ENCODE assay signal across 7 mouse cellular contexts in genomic region chr11:87578963-87579601, GRCm38 (mm10). TPM values are rescaled to one million over a fixed set of nuclear protein-coding genes. Genes with fewer than 3 reads are reported as not detected.
DNase-seq lines count a peak whose midpoint lies in the region; ATAC-seq and TF ChIP-seq lines count a peak whose summit lies in the region.

No protein-coding gene starts in this region.

- ATAC-seq in heart, embryonic 11.5 days (replicated peaks; ENCODE audit: insufficient number of reproducible peaks, low FRiP score, low TSS enrichment) = 0 out of 2 replicates have a peak, but pooled peaks have one; percentile 18
- peak; percentile 31 for ATAC-seq in kidney, embryonic 15.5 days (replicated peaks; ENCODE audit: low FRiP score)

- H3K9me3 ChIP-seq in heart, embryonic 11.5 days (replicated peaks; ENCODE audit: control insufficient read depth, low read length) = no peaks in the 10 kb centered on the region
- H3K9me3 ChIP-seq in kidney, embryonic 15.5 days (replicated peaks) = no peaks in the 10 kb centered on the region

- WGBS in bone marrow, adult 2 months = 12% methylated on average over 10 of the region's 10 CpGs
- WGBS in heart, embryonic 11.5 days (ENCODE audit: insufficient replicate concordance) = 16% methylated on average over 10 of the region's 10 CpGs
- 17% methylated on average over 10 of the region's 10 CpGs for WGBS in kidney, embryonic 15.5 days

- H3K4me2 ChIP-seq in heart, embryonic 11.5 days = peak overlapping the region; percentile 76
- peak overlapping the region; percentile 96 for H3K4me2 ChIP-seq in kidney, embryonic 15.5 days

- peak overlapping the region; percentile 62 for H3K4me3 ChIP-seq in bone marrow, adult 2 months (replicated peaks; ENCODE audit: control insufficient read depth, low read depth, low read length)
- H3K4me3 ChIP-seq in heart, embryonic 11.5 days (ENCODE audit: low read depth, low read length) = peak overlapping the region; percentile 49
- H3K4me3 ChIP-seq in kidney, embryonic 15.5 days (replicated peaks) = peak overlapping the region; percentile 66

- TF ChIP-seq CTCF in bone marrow, adult 2 months (IDR thresholded peaks at IDR 0.05; ENCODE audit: control insufficient read depth, insufficient read depth, low read length) = no peak

- H3K9ac ChIP-seq in heart, embryonic 11.5 days (ENCODE audit: low read depth, low read length) = peak overlapping the region; percentile 70; the same call in 1 of the 2 replicates
- peak overlapping the region; percentile 68 for H3K9ac ChIP-seq in kidney, embryonic 15.5 days

- no peaks in the 10 kb centered on the region; the same call in 1 of the 2 replicates for H3K4me1 ChIP-seq in bone marrow, adult 2 months (ENCODE audit: control insufficient read depth, insufficient read depth, low read length)
- peaks cover 31% of the 10 kb centered on the region for H3K4me1 ChIP-seq in heart, embryonic 11.5 days (ENCODE audit: control insufficient read depth, insufficient read depth, low read length)
- peaks cover 50% of the 10 kb centered on the region for H3K4me1 ChIP-seq in kidney, embryonic 15.5 days

- peak; percentile 87 for DNase-seq in cerebellum, adult 9-11 months
- peak; percentile 75 for DNase-seq in lung, postnatal 10 days
- peak; percentile 14 for DNase-seq in thymus, postnatal 14 days
- no peak for DNase-seq in spleen, adult 18-20 months

- no peak for TF ChIP-seq POLR2A in bone marrow, adult 2 months (IDR thresholded peaks at IDR 0.05; ENCODE audit: borderline replicate concordance, control insufficient read depth, low read depth, low read length)

- H3K27me3 ChIP-seq in heart, embryonic 11.5 days (ENCODE audit: control insufficient read depth, insufficient read depth, low read length) = 0 out of 2 replicates have a peak, but pooled peaks cover 2% of the 10 kb centered on the region
- no peaks in the 10 kb centered on the region for H3K27me3 ChIP-seq in kidney, embryonic 15.5 days

- H3K27ac ChIP-seq in bone marrow, adult 2 months (ENCODE audit: control insufficient read depth, insufficient read depth, low read depth, low read length, poor library complexity) = no peak overlapping the region
- H3K27ac ChIP-seq in heart, embryonic 11.5 days (ENCODE audit: low read depth, low read length) = peak overlapping the region; percentile 42; the same call in 1 of the 2 replicates
- H3K27ac ChIP-seq in kidney, embryonic 15.5 days = peak overlapping the region; percentile 93

- no peaks in the 10 kb centered on the region for H3K36me3 ChIP-seq in heart, embryonic 11.5 days (ENCODE audit: control insufficient read depth, insufficient read depth, low read length)
- no peaks in the 10 kb centered on the region for H3K36me3 ChIP-seq in kidney, embryonic 15.5 days

RNA-seq across cellular contexts. Expression of gene Sept4, which starts 10.4 kb away (rescaled TPM):
- 17.5 and 35.6 TPM in 2 replicates for polyA plus RNA-seq in bone marrow, adult 2 months (2011; ENCODE audit: insufficient read depth, insufficient read length, low replicate concordance, missing spikeins)
- 11.7 and 13.3 TPM in 2 replicates for polyA plus RNA-seq in heart, embryonic 11.5 days (2014; fragmentation: Nextera tagmentation; extraction: Ambion mirVana)
- polyA plus RNA-seq in kidney, embryonic 15.5 days (2015; fragmentation: Nextera tagmentation; extraction: Ambion mirVana) = 54.7 and 60.8 TPM in 2 replicates

RNA-seq across cellular contexts. Expression of gene Gm11492, which starts 12.6 kb away (rescaled TPM):
- not detected in 2 replicates for polyA plus RNA-seq in bone marrow, adult 2 months (2011; ENCODE audit: insufficient read depth, insufficient read length, low replicate concordance, missing spikeins)
- polyA plus RNA-seq in heart, embryonic 11.5 days (2014; fragmentation: Nextera tagmentation; extraction: Ambion mirVana) = not detected in 2 replicates
- polyA plus RNA-seq in kidney, embryonic 15.5 days (2015; fragmentation: Nextera tagmentation; extraction: Ambion mirVana) = not detected in 2 replicates

RNA-seq across cellular contexts. Expression of gene Mtmr4, which starts 12.9 kb away (rescaled TPM):
- 8.7 and 9.0 TPM in 2 replicates for polyA plus RNA-seq in bone marrow, adult 2 months (2011; ENCODE audit: insufficient read depth, insufficient read length, low replicate concordance, missing spikeins)
- 23.4 and 28.1 TPM in 2 replicates for polyA plus RNA-seq in heart, embryonic 11.5 days (2014; fragmentation: Nextera tagmentation; extraction: Ambion mirVana)
- polyA plus RNA-seq in kidney, embryonic 15.5 days (2015; fragmentation: Nextera tagmentation; extraction: Ambion mirVana) = 38.5 and 39.4 TPM in 2 replicates

RNA-seq across cellular contexts. Expression of gene Hsf5, which starts 37.9 kb away (rescaled TPM):
- not detected in 2 replicates for polyA plus RNA-seq in bone marrow, adult 2 months (2011; ENCODE audit: insufficient read depth, insufficient read length, low replicate concordance, missing spikeins)
- polyA plus RNA-seq in heart, embryonic 11.5 days (2014; fragmentation: Nextera tagmentation; extraction: Ambion mirVana) = 0.11 and 0.18 TPM in 2 replicates
- polyA plus RNA-seq in kidney, embryonic 15.5 days (2015; fragmentation: Nextera tagmentation; extraction: Ambion mirVana) = 0.26 TPM in 2 replicates

Comparison
In these comparisons a context has a peak if more than half of its experiments do, and no peak if none do; other contexts are left out.
1. DNase-seq: peak in cerebellum, adult 9-11 months (single experiment), lung, postnatal 10 days (single experiment) and thymus, postnatal 14 days (single experiment); none in spleen, adult 18-20 months (0 of 2).
2. Peak in every context shown above with its lines, with median percentiles within 50 percentile points of each other: H3K4me3 ChIP-seq.